Mouse (Mus musculus): ENCODE results near the gene Rnf121. TPM values are rescaled to one million over a fixed set of nuclear protein-coding genes. Genes with fewer than 3 reads are reported as not detected.

The Rnf121 gene
- total and polyA plus RNA-seq, 3 experiments = 10.3 to 24.8 (median 20.4) TPM

DNA sequence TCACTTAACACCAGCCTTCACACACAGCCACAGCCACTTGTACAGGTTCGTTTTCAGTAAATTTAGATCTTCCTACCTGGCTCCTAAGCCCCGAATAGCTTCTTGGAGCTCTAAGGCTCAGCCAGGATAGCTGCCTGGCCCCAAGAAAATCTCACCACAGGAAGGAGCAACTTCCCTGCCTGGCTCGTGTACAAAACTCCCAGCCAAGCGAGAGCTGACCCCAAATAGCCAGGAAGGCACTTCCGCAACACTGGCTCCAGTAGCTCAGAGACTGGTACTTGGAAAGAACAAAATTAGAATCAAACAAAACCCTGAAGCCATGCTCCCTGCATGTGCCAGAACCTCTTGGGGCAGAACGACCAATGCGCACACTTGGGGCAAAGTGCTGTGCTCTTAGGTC lies 47.2 kb downstream of the Rnf121 start:
- TF ChIP-seq HCFC1 (IDR thresholded peaks at IDR 0.05; ENCODE audit: low read depth, low read length) (no peak), RCOR1 (conservative IDR thresholded peaks at IDR 0.05; ENCODE audit: low read depth, low read length) (no peak), ZMIZ1 (IDR thresholded peaks at IDR 0.05; ENCODE audit: low read depth, low read length) (no peak), BHLHE40 (IDR thresholded peaks at IDR 0.05; ENCODE audit: low read depth, low read length) (no peak), ZC3H11A (IDR thresholded peaks at IDR 0.05; ENCODE audit: low read depth, low read length) (no peak), SMC3 (IDR thresholded peaks at IDR 0.05; ENCODE audit: low read depth, low read length) (no peak), SIN3A (IDR thresholded peaks at IDR 0.05; ENCODE audit: low read length) (no peak), MEF2A (IDR thresholded peaks at IDR 0.05; ENCODE audit: borderline replicate concordance, low read depth, low read length) (no peak), MAZ (IDR thresholded peaks at IDR 0.05; ENCODE audit: low read depth, low read length) (no peak), MYC (IDR thresholded peaks at IDR 0.05; ENCODE audit: low read depth, low read length) (no peak), CHD1 (IDR thresholded peaks at IDR 0.05; ENCODE audit: low read depth, low read length) (no peak)
- no peak overlapping the region for H3K9ac ChIP-seq (ENCODE audit: insufficient read depth, low read depth)
- H3K79me2 ChIP-seq (replicated peaks; ENCODE audit: control insufficient read depth, extremely low read depth, insufficient read depth, poor library complexity, severe bottlenecking) = no peaks in the 10 kb centered on the region
- H3K36me3 ChIP-seq (replicated peaks in 1 of 2; ENCODE audit: control insufficient read depth in 1 of 2, insufficient read depth in 1 of 2, low read length in 1 of 2) = peaks cover 56 to 93% of the 10 kb centered on the region in 2 experiments
- no peak overlapping the region for H3K4me3 ChIP-seq (replicated peaks in 1 of 3; ENCODE audit: low read depth in 2 of 3, low read length in 2 of 3, poor library complexity in 1 of 3)
- H3K4me2 ChIP-seq (ENCODE audit: insufficient read depth, low read depth, poor library complexity, severe bottlenecking) = no peak overlapping the region
- no peaks in the 10 kb centered on the region for H3K27me3 ChIP-seq (replicated peaks)
- no peaks in the 10 kb centered on the region for H3K9me3 ChIP-seq (replicated peaks; ENCODE audit: low read length)
- DNase-seq (ENCODE audit: extremely low read depth) = no peak
- dilution Hi-C loops (cut with MboI; ENCODE audit: extremely low pct_ligation_motif_present, extremely low pct_unique_long_range_greater_than_20kb, low sequenced_read_pairs) = no loop called here
- in situ Hi-C loops (cut with MboI; ENCODE audit: low pct_ligation_motif_present, low pct_unique_long_range_greater_than_20kb, low sequenced_read_pairs) = no loop called here
- no peak overlapping the region for H3K27ac ChIP-seq (ENCODE audit: insufficient read depth, low read depth)
- peaks cover 6 to 23% of the 10 kb centered on the region in 2 experiments; a peak in 3 of 4 replicates for H3K4me1 ChIP-seq (ENCODE audit: control insufficient read depth in 1 of 2, insufficient read depth in 2 of 2)

- Histone ChIP-seq H3K27me3 (replicated peaks) (no peaks in the 10 kb centered on the region), H3K4me3 (replicated peaks in 1 of 3; ENCODE audit: low read depth in 2 of 3, low read length in 2 of 3, poor library complexity in 1 of 3) (no peak overlapping the region), H3K9me3 (replicated peaks; ENCODE audit: low read length) (no peaks in the 10 kb centered on the region), H3K9ac (ENCODE audit: insufficient read depth, low read depth) (no peak overlapping the region), H3K36me3 (replicated peaks in 1 of 2; ENCODE audit: control insufficient read depth in 1 of 2, insufficient read depth in 1 of 2, low read length in 1 of 2) (peaks cover 57 to 93% of the 10 kb centered on the region in 2 experiments), H3K79me2 (replicated peaks; ENCODE audit: control insufficient read depth, extremely low read depth, insufficient read depth, poor library complexity, severe bottlenecking) (no peaks in the 10 kb centered on the region), H3K27ac (ENCODE audit: insufficient read depth, low read depth) (no peak overlapping the region), H3K4me1 (ENCODE audit: control insufficient read depth in 1 of 2, insufficient read depth in 2 of 2) (peaks cover 6 to 23% of the 10 kb centered on the region in 2 experiments; a peak in 3 of 4 replicates), H3K4me2 (ENCODE audit: insufficient read depth, low read depth, poor library complexity, severe bottlenecking) (no peak overlapping the region)
- in situ Hi-C loops (cut with MboI; ENCODE audit: low pct_ligation_motif_present, low pct_unique_long_range_greater_than_20kb, low sequenced_read_pairs) (no loop called here), dilution Hi-C loops (cut with MboI; ENCODE audit: extremely low pct_ligation_motif_present, extremely low pct_unique_long_range_greater_than_20kb, low sequenced_read_pairs) (no loop called here)
- no peak for DNase-seq (ENCODE audit: extremely low read depth)
- TF ChIP-seq ELF1 (IDR thresholded peaks at IDR 0.05; ENCODE audit: low read depth, low read length) (no peak), POLR2A (IDR thresholded peaks at IDR 0.05; ENCODE audit: low read depth, low read length) (no peak), TBP (conservative IDR thresholded peaks at IDR 0.05; ENCODE audit: low read depth, low read length) (no peak), MYC (IDR thresholded peaks at IDR 0.05; ENCODE audit: low read depth, low read length) (no peak), HCFC1 (IDR thresholded peaks at IDR 0.05; ENCODE audit: low read depth, low read length) (no peak), ZC3H11A (IDR thresholded peaks at IDR 0.05; ENCODE audit: low read depth, low read length) (no peak), ZMIZ1 (IDR thresholded peaks at IDR 0.05; ENCODE audit: low read depth, low read length) (no peak)
Observed at GRCm38 (mm10) chr7:102017452-102017851, 47.8 kb downstream of the Rnf121 start.
